Mouse (Mus musculus) bone marrow macrophage, adult 2 months (primary cell): ENCODE results near the gene Lpgat1. TPM values are rescaled to one million over a fixed set of nuclear protein-coding genes. Genes with fewer than 3 reads are reported as not detected.

ENCODE experiments used
- H3K27ac ChIP-seq: 2 replicates; pipeline ENCODE4 v1.5.1; 2012; ENCODE audit warnings: low read depth, low read length; ENCODE audit not compliant: insufficient read depth
- H3K4me1 ChIP-seq: 2 replicates; pipeline ENCODE4 v1.6.1; 2012; ENCODE audit warnings: low read length; ENCODE audit not compliant: control insufficient read depth, insufficient read depth
- H3K4me3 ChIP-seq: 2 replicates; pipeline ENCODE4 v1.5.1; 2012; ENCODE audit warnings: mild to moderate bottlenecking, low read length, moderate library complexity; ENCODE audit not compliant: insufficient read depth
- CTCF ChIP-seq: IDR thresholded peaks from 2 replicates; pipeline ENCODE4 v1.5.1; 2012; ENCODE audit warnings: low read depth, mild to moderate bottlenecking, low read length, moderate library complexity
- POLR2A ChIP-seq: IDR thresholded peaks from 2 replicates; pipeline ENCODE4 v1.6.1; 2012; ENCODE audit warnings: mild to moderate bottlenecking, low read depth, low read length, borderline replicate concordance
- polyA plus RNA-seq: library from polyadenylated mRNA; stranded (reverse); fragments of >200 nt; gene quantifications from 2 replicates; pipeline ENCODE4 v1.2.4, GENCODE M21; 2012; ENCODE audit not compliant: missing spikeins, insufficient read depth, insufficient read length

The Lpgat1 gene
- polyA plus RNA-seq, 1 experiment = 24.6 TPM

DNA sequence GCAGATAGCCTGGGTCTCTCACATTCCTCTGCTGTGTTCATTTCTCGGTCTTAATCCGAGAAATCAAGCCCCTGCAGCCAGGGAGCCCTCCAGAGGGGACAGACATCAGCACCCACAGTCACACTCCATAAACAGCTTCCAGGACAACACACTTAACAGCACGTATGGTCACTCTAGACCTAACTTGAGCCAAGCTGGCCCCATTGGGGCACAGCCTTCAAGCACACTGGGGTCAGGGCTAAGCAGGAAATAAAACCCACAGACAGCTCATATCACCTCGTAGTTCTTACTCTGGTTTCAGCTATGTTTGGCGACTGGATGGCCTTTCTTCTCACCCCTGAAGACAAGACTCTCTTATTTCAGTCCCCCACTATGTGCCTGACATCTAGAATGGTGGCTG is 87.1 kb downstream of the Lpgat1 start:
- Histone ChIP-seq H3K27ac (no peak overlapping the region), H3K4me3 (no peak overlapping the region), H3K4me1 (peaks cover 10% of the 10 kb centered on the region)
- TF ChIP-seq CTCF = no peak
- TF ChIP-seq POLR2A = no peak

DNA sequence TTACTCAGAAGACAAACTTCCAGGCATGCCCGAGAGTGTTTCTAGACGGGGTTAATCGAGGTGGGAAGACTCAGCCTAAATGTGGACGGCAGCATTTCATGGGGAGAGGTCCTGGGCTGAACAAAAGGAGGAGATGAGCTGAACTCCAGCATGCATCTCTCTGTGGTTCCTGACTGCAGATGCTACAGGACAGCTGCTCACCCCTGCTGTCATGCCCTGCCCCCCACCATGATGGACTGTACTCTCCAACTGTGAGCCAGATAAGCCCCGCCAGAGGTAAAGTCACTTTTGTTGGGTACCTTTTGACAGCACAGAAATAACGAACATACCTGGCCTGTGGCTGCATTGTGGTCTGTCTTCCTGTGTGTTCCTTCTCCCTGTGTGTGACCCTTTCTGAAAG is 88.2 kb downstream of the Lpgat1 start:
- peaks cover 10% of the 10 kb centered on the region for H3K4me1 ChIP-seq

GRCm38 (mm10) chr1:191806740-191807139 is 89.1 kb downstream of the Lpgat1 start:
- TF ChIP-seq POLR2A (no peak), CTCF (no peak)
- peaks cover 10% of the 10 kb centered on the region for H3K4me1 ChIP-seq
- H3K27ac ChIP-seq = no peak overlapping the region
- no peak overlapping the region for H3K4me3 ChIP-seq

More for the DNA sequence above, 88.2 kb downstream of the Lpgat1 start:
- Histone ChIP-seq H3K4me3 (no peak overlapping the region), H3K27ac (no peak overlapping the region)
- no peak for TF ChIP-seq CTCF
- no peak for TF ChIP-seq POLR2A

GRCm38 (mm10) chr1:191807979-191808378 is 90.3 kb downstream of the Lpgat1 start:
- no peak overlapping the region for H3K27ac ChIP-seq
- H3K4me3 ChIP-seq = no peak overlapping the region
- H3K4me1 ChIP-seq = peaks cover under 1% of the 10 kb centered on the region; the same call in 1 of the 2 replicates
- TF ChIP-seq CTCF (no peak), POLR2A (no peak)

- TF ChIP-seq POLR2A (no peak), CTCF (no peak)
- Histone ChIP-seq H3K4me3 (no peak overlapping the region), H3K27ac (no peak overlapping the region), H3K4me1 (no peaks in the 10 kb centered on the region)
These were observed 91.1 kb downstream of the Lpgat1 start for GRCm38 (mm10) chr1:191808688-191809223.

GRCm38 (mm10) chr1:191811774-191812173 is 94.1 kb downstream of the Lpgat1 start:
- Histone ChIP-seq H3K27ac (no peak overlapping the region), H3K4me1 (no peaks in the 10 kb centered on the region), H3K4me3 (no peak overlapping the region)
- TF ChIP-seq POLR2A (no peak), CTCF (no peak)

GRCm38 (mm10) chr1:191812949-191813691 is 95.5 kb downstream of the Lpgat1 start:
- no peak overlapping the region for H3K4me3 ChIP-seq
- H3K4me1 ChIP-seq = peaks cover 2% of the 10 kb centered on the region
- no peak overlapping the region for H3K27ac ChIP-seq
- TF ChIP-seq POLR2A = no peak
- TF ChIP-seq CTCF = no peak

DNA sequence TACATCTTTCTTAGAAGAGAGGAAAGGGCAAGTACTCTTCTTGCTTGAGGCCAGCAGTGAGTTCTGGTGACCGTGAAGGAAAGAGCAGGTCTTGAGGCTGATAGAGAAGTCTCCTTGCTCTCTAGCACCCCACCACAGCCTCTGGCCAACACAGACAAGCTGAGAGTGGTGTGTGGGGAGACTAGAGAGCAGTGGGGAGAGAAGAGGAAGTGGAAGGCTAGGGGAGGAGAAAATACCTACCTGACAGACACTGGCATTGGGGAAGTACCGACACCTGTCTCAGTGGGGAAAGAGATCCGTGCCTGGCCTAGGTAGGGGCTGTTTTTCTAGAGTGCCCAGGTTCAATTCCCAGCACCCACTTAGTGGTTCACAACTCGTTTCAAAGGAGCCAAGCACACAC is 96.6 kb downstream of the Lpgat1 start:
- no peak for TF ChIP-seq POLR2A
- TF ChIP-seq CTCF = no peak
- Histone ChIP-seq H3K4me3 (no peak overlapping the region), H3K4me1 (peaks cover 2% of the 10 kb centered on the region), H3K27ac (no peak overlapping the region)

GRCm38 (mm10) chr1:191814935-191815334 is 97.3 kb downstream of the Lpgat1 start:
- H3K4me1 ChIP-seq = peaks cover 2% of the 10 kb centered on the region
- TF ChIP-seq POLR2A (no peak), CTCF (no peak)
- H3K27ac ChIP-seq = no peak overlapping the region
- H3K4me3 ChIP-seq = no peak overlapping the region

GRCm38 (mm10) chr1:191816596-191816995 is 99.0 kb downstream of the Lpgat1 start:
- peaks cover 4% of the 10 kb centered on the region for H3K4me1 ChIP-seq

More at GRCm38 (mm10) chr1:191816596-191816995, 99.0 kb downstream of the Lpgat1 start:
- Histone ChIP-seq H3K27ac (no peak overlapping the region), H3K4me3 (no peak overlapping the region)
- no peak for TF ChIP-seq POLR2A
- TF ChIP-seq CTCF = no peak
